Comparison of ENCODE assay signal across 8 mouse cellular contexts in the genomic region with DNA sequence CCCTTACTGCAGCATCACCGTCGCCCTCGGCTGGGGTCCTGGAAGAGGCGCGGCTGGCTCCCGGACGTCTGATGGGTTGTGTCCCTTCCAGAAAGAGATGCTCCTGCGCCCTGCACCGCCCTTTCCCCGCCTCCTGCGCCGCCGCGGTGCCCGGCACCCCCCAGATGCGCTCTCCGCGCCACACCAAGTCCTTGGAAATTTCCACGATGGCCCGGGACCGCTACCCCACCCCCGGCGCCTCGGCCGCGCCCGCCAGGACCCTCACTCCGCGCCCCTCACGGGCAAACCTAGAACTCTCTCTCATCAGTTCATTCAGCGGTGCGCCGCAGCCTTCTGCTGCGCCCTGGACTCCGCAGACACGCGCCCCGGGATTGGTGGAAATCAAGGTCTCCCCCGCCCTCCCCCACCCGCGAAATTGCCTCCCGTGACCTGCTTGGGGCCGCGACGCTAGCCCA. TPM values are rescaled to one million over a fixed set of nuclear protein-coding genes. Genes with fewer than 3 reads are reported as not detected.
DNase-seq lines count a peak whose midpoint lies in the region; ATAC-seq and TF ChIP-seq lines count a peak whose summit lies in the region.

A gene (minus strand): TSS at position 377 of the 455 bp plus-strand sequence.

- H3K4me2 ChIP-seq in lung, postnatal 0 days (replicated peaks; ENCODE audit: low read depth, low read length): peak within 1 kb of the TSS; percentile 65
- H3K4me2 ChIP-seq in liver, embryonic 14.5 days (ENCODE audit: low read depth): peak within 1 kb of the TSS; percentile 63

- H3K27me3 ChIP-seq in lung, postnatal 0 days (replicated peaks; ENCODE audit: insufficient read depth, low read length): peaks cover 31% of the 10 kb centered on the region
- peaks cover 28% of the 10 kb centered on the region for H3K27me3 ChIP-seq in liver, embryonic 14.5 days (ENCODE audit: control insufficient read depth, insufficient read depth, low read length)

- no peak within 1 kb of the TSS for H3K9ac ChIP-seq in lung, postnatal 0 days (replicated peaks; ENCODE audit: low read depth)
- no peak within 1 kb of the TSS for H3K9ac ChIP-seq in liver, embryonic 14.5 days (replicated peaks)

- H3K27ac ChIP-seq in lung, postnatal 0 days (ENCODE audit: low read length): no peak within 1 kb of the TSS
- H3K27ac ChIP-seq in liver, embryonic 14.5 days: no peak within 1 kb of the TSS

- no peaks in the 10 kb centered on the region for H3K9me3 ChIP-seq in lung, postnatal 0 days (ENCODE audit: low read length)
- H3K9me3 ChIP-seq in liver, embryonic 14.5 days (ENCODE audit: control insufficient read depth, low read length): no peaks in the 10 kb centered on the region

- H3K36me3 ChIP-seq in lung, postnatal 0 days (ENCODE audit: insufficient read depth, low read length): no peaks in the 10 kb centered on the region
- H3K36me3 ChIP-seq in liver, embryonic 14.5 days (replicated peaks; ENCODE audit: control insufficient read depth, insufficient read depth, low read depth): no peaks in the 10 kb centered on the region

- DNase-seq in lung, postnatal 0 days (ENCODE audit: low spot score): no peak
- no peak for DNase-seq in lung, adult 18-20 months
- DNase-seq in cerebellum, postnatal 14 days: peak; percentile 77 to 81
- DNase-seq in kidney, postnatal 25 days: peak; percentile 48 to 68
- no peak for DNase-seq in liver, embryonic 14.5 days (ENCODE audit: low read depth in 3 of 3, low spot score in 3 of 3)
- peak; percentile 69 to 72 for DNase-seq in right cerebral cortex, postnatal 10 days (ENCODE audit: low spot score in 2 of 2)

- WGBS in lung, postnatal 0 days: under 1% methylated on average over 44 of the region's 45 CpGs
- WGBS in liver, embryonic 14.5 days (ENCODE audit: insufficient replicate concordance): under 1% methylated on average over 44 of the region's 45 CpGs

- peaks cover 4% of the 10 kb centered on the region; the same call in 1 of the 2 replicates for H3K4me1 ChIP-seq in lung, postnatal 0 days (ENCODE audit: insufficient read depth, low read depth, low read length)
- H3K4me1 ChIP-seq in liver, embryonic 14.5 days (replicated peaks; ENCODE audit: control insufficient read depth in 2 of 2, insufficient read depth in 2 of 2, low read length in 1 of 2): 0 out of 4 replicates have a peak, but pooled peaks cover 0 to 2% of the 10 kb centered on the region in 2 experiments

- no peak for TF ChIP-seq EP300 in lung, postnatal 0 days (IDR thresholded peaks at IDR 0.05)
- no peak for TF ChIP-seq EP300 in liver, embryonic 14.5 days (IDR thresholded peaks at IDR 0.05; ENCODE audit: low read depth)

- ATAC-seq in lung, postnatal 0 days: 0 out of 2 replicates have a peak, but pooled peaks have one; percentile 6
- peak; percentile 15; the same call in 1 of the 2 replicates for ATAC-seq in granulocyte monocyte progenitor cell, adult 5-6 weeks (replicated peaks; ENCODE audit: poor library complexity, severe bottlenecking)
- no peak for ATAC-seq in liver, embryonic 14.5 days (ENCODE audit: insufficient read depth)
- ATAC-seq in monocyte, adult 5-6 weeks (replicated peaks; ENCODE audit: insufficient number of reproducible peaks, low FRiP score, low TSS enrichment, poor library complexity, severe bottlenecking): no peak

- no peak for TF ChIP-seq CTCF in lung, postnatal 0 days (IDR thresholded peaks at IDR 0.05)
- TF ChIP-seq CTCF in liver, embryonic 14.5 days (IDR thresholded peaks at IDR 0.05; ENCODE audit: low read depth): no peak

- H3K4me3 ChIP-seq in lung, postnatal 0 days (ENCODE audit: low read depth, low read length): peak within 1 kb of the TSS; percentile 38
- peak within 1 kb of the TSS; percentile 37 to 53 for H3K4me3 ChIP-seq in liver, embryonic 14.5 days (ENCODE audit: insufficient read depth in 1 of 2, low read depth in 2 of 2, low read length in 2 of 2)

RNA-seq across cellular contexts. Expression of the gene that starts here (rescaled TPM):
- 0.11 and 0.23 TPM in 2 replicates for polyA plus RNA-seq in lung, postnatal 0 days (2015; fragmentation: Nextera tagmentation; extraction: Ambion mirVana)
- not detected in 2 replicates for total RNA-seq in granulocyte monocyte progenitor cell, adult 5-6 weeks (2014; fragmentation: Nextera tagmentation)
- not detected in 2 replicates for total RNA-seq in granulocyte monocyte progenitor cell, adult 5-6 weeks (2017)
- 0.06 and 0.07 TPM in 2 replicates for polyA plus RNA-seq in liver, embryonic 14.5 days (2012; rRNA removed)
- 0.03 and 0.16 TPM in 2 replicates for polyA plus RNA-seq in liver, embryonic 14.5 days (2014; fragmentation: Nextera tagmentation; extraction: Ambion mirVana)
- total RNA-seq in monocyte, adult 5-6 weeks (2017): 0.49 to 0.96 TPM in 2 of 3 replicates, not detected in the other

Comparison
In these comparisons a context has a peak if more than half of its experiments do, and no peak if none do; other contexts are left out.
1. Peak in ATAC-seq, H3K4me3 ChIP-seq and H3K4me2 ChIP-seq in lung, postnatal 0 days; RNA of the gene not detected or under 1 TPM.
2. Peak in ATAC-seq in granulocyte monocyte progenitor cell, adult 5-6 weeks; RNA of the gene not detected or under 1 TPM.
3. DNase-seq: peak in cerebellum, postnatal 14 days (2 of 2), kidney, postnatal 25 days (2 of 2) and right cerebral cortex, postnatal 10 days (2 of 2); none in lung, postnatal 0 days (single experiment), lung, adult 18-20 months (0 of 2) and liver, embryonic 14.5 days (0 of 3).